Mouse (Mus musculus) induced T-regulatory cell, adult 2 months (primary cell): ENCODE measurements around the gene Tgfa.

Experiments
- DNase-seq: peaks from one replicate; pipeline ENCODE4 v3.0.0-alpha.2; 2012; ENCODE audit warnings: low read depth

Gene Tgfa

DNA sequence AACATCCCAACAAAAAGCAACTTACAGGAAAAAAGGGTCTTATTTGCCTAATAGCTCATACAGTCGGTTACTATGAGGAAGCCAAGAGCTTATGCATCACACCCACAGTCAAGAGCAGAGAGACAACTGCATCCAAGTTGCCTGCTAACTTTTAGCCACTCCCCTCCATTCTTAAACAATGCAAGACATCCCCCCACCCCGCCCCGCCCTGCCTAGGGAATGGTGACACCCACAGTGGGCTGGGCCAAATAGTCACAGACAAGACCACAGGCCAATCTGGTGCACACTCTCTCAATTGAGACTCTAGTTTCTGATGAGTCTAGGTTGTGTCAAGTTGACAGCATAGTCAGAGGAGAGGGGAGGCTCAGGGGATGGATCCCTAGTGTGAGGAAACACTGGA lies 101.1 kb downstream of the Tgfa start:
- no peak for DNase-seq

DNA sequence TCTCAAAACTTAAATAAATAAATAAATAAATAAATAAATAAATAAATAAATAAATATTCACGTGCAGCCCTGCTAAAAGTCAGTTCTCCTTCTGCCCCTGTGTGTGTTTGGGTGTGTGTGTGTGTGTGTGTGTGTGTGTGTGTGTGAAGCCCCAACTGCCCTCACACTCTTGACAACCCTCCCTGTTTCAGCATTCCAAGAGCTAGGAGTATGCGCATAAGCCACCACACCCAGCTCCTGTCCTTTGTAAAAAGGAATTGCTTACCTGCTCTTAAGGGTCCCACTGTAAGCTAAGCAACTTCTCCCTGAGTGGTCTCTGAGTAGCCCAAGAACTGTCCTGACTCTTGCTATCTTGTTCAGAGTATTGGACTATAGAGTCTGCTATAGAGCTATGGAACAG lies 101.9 kb downstream of the Tgfa start:
- DNase-seq: no peak

GRCm38 (mm10) chr6:86298961-86299360 lies 103.9 kb downstream of the Tgfa start:
- DNase-seq: no peak

- DNase-seq: no peak
Observed at GRCm38 (mm10) chr6:86299381-86299780, 104.4 kb downstream of the Tgfa start.

- no peak for DNase-seq
Observed at GRCm38 (mm10) chr6:86305680-86306079, 110.7 kb downstream of the Tgfa start.

DNA sequence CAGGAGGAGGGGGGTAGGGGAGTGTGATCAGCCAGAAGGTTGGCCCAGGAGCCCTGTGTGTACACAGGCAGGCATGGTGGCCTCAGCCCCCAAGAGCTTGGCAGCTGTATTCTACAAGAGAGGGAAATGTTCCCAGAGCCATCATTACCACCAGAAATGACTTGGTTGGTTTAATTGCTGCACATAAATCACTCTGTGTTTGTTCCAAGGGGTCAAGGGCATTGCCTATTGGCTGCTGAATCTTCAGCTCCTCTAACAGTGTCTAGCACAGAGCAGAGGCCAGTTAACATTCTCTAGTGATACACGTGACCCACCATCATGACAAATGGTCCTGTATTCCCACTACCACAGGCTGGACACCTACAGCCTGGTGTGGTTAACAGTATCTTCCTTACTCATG lies 119.0 kb downstream of the Tgfa start:
- DNase-seq: no peak

DNA sequence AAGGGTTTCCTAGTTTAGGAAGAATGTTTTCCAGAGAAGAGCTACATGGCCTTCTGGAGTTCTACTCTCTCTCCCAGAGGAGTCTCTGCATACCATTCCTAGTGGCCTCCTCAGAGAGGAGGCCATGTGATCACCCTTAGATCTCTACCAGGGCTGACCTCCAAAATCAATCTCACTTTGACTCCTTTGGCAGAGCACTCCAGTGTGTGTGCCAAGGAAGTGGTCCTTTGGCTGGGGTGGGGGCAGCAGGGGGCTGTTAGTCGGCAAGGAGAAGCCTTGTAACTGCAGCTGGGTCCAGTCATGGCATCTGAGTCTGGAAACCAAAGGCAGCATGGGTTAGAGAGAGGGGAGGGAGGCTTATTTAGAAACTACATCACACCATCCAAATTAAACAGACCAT lies 122.0 kb downstream of the Tgfa start:
- DNase-seq: no peak

DNA sequence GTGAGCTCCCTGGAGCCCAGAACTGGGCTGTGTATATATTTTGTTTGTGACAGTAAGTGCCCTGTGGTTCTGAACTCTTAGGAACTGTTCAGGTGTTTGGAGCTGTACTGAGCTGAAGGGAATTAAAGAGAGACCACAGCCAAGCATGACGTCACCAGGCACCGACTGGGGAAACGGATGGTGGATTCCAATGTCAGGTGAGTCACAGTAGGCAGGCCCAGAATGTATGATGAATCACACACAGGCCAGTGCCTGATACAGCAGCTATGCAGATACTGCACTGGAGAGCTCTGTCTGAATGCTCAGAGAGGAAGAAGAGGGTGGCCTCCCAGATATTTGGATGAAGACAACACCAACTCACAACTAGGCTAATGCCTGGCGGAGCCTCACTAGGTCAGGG lies 123.8 kb downstream of the Tgfa start:
- no peak for DNase-seq

- DNase-seq: no peak
Observed at GRCm38 (mm10) chr6:86322031-86322563, 127.1 kb downstream of the Tgfa start.

DNA sequence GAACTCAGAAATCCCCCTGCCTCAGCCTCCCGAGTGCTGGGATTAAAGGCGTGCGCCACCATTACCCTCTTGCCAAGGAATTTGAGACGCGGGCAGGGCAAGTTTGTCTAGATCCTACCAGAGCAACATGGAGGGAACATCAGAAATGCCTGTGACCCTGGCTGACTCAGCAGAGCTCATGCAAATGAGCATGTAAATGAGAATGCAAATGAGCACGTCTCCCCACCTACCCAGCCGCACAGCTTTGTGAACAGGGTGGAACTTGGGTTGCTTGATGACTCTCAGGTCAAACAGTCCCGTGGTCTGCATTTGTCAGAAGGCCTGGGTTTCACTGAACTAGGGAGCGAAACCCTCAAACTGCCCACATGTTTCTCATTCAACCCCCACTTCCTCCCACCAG lies 128.0 kb downstream of the Tgfa start:
- DNase-seq: no peak

GRCm38 (mm10) chr6:86324400-86324799 lies 129.4 kb downstream of the Tgfa start:
- DNase-seq: no peak
